Mouse (Mus musculus) duodenum, adult 2 months (tissue): Measurements from ENCODE around the gene Galnt14. TPM values are rescaled to one million over a fixed set of nuclear protein-coding genes. Genes with fewer than 3 reads are reported as not detected.

Experiments used
- polyA plus RNA-seq: library from polyadenylated mRNA; depleted of rRNA; stranded (reverse); fragments of >200 nt; gene quantifications from 2 replicates; pipeline ENCODE4 v1.2.3, GENCODE M21; 2012; ENCODE audit warnings: low replicate concordance; rRNA removed

Galnt14 gene
- polyA plus RNA-seq, result 0.15 TPM in 1 of 2 replicates, not detected in the other

GRCm38 (mm10) chr17:73710042-73710911 lies at the start of gene Galnt14:
Galnt14 (minus strand) TSS chr17:73710453.

Other genes starting within 250 kb of the Galnt14 start
- gene Ehd3, start 93.7 kb upstream of the Galnt14 start, polyA plus RNA-seq, result 1.6 and 2.0 TPM in 2 replicates
- 253 and 380 TPM in 2 replicates for gene Xdh, start 239.7 kb upstream of the Galnt14 start, polyA plus RNA-seq